Mouse (Mus musculus): ENCODE data around the gene Slc17a6. TPM values are rescaled to one million over a fixed set of nuclear protein-coding genes. Genes with fewer than 3 reads are reported as not detected.

Gene Slc17a6
- total RNA-seq (2021) = 10 to 100 TPM; 13.2 to 14.8 TPM

DNA sequence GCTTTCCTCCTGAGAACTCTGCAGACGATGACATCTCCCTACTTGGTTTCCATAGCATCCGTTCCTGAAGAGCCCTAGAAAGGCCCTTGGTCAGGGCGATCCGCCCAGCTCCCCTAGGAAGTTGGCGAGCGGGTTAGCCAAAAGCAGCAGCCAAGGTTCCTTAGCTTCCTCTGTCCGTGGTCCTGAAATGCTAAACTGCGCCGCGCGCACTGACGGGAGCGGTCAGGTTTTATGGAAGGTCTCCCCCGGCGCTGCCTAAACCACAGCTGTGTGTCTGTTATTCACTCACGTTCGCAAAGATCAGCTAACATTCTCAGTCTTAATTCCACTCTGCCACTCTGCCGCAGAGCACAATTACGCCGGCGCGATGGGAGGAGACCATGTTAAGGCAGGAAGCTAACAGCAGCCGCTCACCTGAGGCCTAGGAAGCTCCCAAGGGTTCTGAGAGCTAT is at the start of gene Slc17a6:
TSS of gene Slc17a6 (plus strand) at position 313 of the 452 bp plus-strand sequence.
- DNase-seq (ENCODE audit: extremely low spot score in 1 of 2, low spot score in 1 of 2) = peak; percentile 42 to 57

DNA sequence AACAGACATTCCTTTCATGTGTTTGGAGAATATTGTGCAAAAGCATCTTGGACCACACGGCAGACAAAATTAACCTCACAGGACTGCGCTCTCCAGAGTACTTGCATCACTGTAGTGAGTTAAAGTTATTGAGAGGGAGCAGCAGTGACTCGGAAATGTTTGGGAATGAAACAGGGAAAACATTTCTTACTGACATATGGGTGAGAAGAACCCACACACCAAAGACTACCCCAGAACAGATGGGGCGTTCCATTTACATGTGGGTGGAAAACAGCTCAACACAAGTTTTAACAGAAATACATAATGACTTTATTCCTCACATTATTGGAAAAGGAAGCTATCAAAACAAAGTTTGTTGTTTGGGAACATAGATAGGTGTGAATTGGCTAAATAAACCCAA is 21.8 kb upstream of the Slc17a6 start:
- peak in 1 of 2 experiments; percentile 7 for DNase-seq (ENCODE audit: extremely low spot score in 1 of 2, low spot score in 1 of 2)

DNA sequence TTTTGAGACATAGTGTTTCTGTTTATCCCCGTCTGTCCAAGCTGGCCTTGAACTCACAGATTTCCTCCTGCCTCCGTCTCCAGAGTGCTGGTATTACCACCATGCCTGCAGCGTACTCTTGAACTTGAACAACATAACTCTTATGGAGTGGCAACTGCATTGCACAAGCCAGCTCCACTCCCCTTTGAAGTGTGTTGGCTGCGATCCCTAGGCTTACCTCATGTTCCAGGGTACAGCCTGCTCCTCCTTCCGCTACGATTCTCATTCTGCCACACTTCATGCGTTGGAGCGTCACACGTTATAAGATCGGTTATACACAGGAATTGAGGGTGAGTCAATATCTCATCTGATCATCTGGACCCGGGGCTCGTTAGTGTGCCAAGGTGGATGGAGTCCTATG is 18.1 kb upstream of the Slc17a6 start:
- DNase-seq (ENCODE audit: extremely low spot score in 1 of 2, low spot score in 1 of 2) = no peak

DNA sequence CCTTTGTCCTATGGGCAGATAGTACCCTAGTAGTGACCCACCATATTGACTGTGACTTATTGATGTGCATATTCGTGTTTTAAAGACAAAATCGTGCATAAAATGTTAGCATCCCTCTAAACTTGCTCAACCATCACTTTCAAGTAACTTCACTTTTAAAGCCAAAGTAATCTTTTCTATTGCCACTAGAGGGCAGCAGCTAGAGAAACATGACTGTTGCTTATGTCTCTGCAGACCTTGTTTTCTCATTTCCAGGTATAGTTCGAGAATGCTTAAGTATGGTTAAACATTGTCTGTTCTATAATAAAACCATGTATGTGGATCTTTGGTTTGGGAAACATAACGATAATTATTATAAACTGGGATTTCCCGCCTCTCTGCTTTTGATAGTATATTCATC is 7.4 kb upstream of the Slc17a6 start:
- DNase-seq (ENCODE audit: extremely low spot score in 1 of 2, low spot score in 1 of 2) = no peak

DNA sequence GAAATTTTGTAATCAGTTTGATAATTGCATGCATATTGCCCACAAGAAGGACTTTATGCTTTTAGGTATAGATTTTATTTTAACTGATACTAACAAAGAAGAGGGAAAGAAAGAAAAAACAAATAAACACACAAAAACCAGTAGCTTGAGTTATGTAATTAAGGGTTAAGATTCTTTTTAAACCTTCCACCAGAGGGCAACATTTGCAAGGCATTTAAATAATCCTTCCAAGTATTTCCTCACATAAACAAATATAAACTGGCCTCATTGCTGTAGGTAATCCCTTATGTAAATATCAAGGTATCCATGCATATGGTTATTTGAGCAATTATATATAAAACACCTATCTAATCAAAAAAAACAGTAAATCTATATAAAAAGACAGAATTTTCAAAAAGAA is 3.9 kb upstream of the Slc17a6 start:
- DNase-seq (ENCODE audit: extremely low spot score in 1 of 2, low spot score in 1 of 2) = no peak

DNA sequence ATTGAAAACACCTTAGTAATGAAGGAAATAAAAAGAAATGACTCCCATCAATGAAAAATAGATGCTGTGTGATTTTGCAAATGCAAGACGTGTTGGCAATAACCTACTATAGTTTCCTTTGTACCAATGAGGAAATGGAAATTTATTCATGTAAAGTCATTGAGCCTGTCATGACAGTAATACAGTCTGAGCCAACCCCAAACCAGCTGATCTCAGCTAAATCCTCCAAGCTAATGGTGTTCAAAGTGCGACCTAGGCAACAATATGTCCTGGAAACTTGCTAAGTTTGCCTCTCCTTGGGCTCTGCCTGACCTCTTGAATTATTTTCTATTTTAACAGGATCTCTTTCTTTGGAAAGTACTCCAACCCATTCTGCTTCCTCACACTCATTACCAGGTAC is 3.4 kb upstream of the Slc17a6 start:
- DNase-seq (ENCODE audit: extremely low spot score in 1 of 2, low spot score in 1 of 2) = no peak

DNA sequence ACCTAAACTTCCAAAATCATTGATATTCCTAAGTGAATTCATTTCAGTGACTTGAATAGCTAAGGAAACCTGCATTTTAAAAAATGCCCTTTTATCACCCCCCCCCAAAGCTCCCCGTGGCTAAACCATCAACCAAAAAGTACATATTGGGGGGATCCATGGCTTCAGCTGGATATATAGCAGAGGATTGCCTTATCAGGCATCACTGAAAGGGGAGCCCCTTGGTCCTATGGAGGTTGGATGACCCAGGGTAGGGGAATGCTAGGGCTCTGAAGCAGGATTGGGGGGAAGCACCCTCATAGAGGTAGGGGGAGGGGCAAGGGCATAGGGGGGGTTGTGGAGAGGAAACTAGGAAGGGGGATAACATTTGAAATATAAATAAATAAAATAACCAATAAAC is 1.8 kb upstream of the Slc17a6 start:
- DNase-seq (ENCODE audit: extremely low spot score in 1 of 2, low spot score in 1 of 2) = no peak

DNA sequence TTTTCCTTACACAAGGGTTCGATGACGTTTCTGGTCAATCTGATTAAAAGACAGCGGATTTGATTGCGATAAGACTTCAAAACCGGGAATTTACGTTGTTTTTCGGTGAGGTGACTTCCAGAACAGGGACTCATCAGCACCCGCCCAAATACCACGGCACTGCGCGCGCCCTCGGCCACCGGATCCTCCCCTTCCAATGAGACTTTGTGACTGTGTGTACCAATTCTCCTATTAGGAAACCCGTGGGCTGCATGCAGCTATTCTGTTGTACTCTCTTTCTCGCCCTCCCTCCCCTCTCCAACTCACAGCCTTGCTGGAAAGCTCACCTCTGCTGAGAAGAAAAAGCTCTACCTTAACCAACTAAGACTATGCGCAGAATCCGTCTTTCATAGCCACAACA is 390 bp downstream of the Slc17a6 start:
- no peak for DNase-seq (ENCODE audit: extremely low spot score in 1 of 2, low spot score in 1 of 2)

DNA sequence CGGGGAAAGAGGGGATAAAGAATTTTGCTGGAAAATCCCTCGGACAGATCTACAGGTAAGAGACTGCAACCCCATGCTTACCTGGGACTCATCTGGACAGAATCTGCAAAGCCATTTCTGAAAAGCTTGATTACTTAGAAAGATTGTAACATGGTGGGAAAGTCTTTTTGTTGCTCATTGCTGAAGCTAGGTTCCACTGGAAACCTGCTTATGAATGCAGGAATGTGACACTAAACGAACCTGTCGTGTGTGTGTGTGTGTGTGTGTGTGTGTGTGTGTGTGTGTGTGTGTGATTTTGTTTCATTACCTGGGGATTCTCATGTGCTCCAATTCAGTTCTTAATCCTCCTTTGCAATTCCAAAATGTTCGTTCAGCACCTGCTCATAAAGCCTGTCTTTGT is 860 bp downstream of the Slc17a6 start:
- DNase-seq (ENCODE audit: extremely low spot score in 1 of 2, low spot score in 1 of 2) = no peak

DNA sequence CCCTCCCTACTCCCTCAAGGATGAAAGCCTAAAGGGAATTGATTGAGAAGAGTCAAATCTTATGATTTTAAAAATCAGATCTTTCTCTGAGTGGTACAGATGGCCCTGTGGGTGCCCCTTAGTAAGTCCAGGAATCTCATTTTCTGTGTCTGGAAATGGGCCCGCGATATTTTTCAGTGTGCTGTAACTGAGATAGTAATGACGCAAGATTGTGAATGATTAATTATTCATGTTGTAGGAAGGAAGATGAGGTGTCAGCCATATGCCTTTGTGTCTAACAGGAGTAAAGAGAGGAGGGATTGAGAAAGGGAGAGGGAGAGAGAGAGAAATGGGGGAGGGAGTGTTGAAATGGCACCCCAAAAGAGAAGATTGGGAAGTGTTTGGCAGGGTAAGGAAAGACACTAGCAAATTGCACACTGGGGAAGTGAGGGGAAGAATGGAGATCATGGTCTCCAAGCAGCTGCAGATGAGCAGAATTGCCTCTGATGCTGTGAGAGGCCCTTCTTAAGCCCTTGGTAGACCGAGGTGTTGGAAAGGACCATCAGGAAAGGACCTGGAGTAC is 2.6 kb downstream of the Slc17a6 start:
- DNase-seq (ENCODE audit: extremely low spot score in 1 of 2, low spot score in 1 of 2) = no peak

DNA sequence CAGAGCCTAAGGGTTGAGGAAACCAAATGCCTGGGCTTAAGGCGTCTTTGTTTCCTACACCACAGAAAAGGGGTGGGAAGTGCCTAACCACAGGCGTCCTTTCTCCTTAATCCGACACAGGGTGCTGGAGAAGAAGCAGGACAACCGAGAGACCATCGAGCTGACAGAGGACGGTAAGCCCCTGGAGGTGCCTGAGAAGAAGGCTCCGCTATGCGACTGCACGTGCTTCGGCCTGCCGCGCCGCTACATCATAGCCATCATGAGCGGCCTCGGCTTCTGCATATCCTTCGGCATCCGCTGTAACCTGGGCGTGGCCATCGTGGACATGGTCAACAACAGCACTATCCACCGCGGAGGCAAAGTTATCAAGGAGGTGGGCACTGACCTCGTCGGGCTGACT is 3.4 kb downstream of the Slc17a6 start:
- DNase-seq (ENCODE audit: extremely low spot score in 1 of 2, low spot score in 1 of 2) = no peak

DNA sequence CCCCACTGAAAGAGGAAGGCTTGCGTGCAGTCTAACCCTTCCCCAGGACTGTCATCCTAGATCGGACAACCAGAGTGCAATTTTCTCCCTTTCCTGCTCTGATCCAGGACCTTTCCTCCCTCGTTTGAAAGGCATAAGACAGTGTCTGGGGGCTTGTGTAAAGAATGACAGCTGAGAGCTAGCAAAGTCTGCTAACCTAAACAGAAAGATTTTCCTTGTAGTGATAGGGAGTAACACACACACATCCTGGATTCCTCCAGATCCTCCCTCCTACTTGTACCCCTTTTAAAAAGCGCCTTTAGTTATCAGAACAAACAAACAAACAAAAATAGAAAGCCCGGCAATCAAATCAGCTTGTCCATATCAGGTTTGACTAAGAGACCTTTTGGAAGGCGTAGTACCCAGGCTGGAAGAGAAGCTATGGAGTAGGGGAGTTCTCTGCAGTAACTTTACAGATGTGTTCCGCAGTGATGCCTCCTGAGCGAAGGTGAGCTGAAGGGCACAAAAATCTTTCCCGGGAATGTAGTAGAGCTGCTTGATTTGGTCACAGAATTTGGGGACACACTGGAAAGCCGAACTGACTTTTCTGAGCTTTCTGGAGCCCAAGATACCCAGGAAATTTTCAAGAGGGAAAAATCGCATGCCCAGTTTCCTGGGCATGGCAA is 3.9 kb downstream of the Slc17a6 start:
- DNase-seq (ENCODE audit: extremely low spot score in 1 of 2, low spot score in 1 of 2) = no peak

DNA sequence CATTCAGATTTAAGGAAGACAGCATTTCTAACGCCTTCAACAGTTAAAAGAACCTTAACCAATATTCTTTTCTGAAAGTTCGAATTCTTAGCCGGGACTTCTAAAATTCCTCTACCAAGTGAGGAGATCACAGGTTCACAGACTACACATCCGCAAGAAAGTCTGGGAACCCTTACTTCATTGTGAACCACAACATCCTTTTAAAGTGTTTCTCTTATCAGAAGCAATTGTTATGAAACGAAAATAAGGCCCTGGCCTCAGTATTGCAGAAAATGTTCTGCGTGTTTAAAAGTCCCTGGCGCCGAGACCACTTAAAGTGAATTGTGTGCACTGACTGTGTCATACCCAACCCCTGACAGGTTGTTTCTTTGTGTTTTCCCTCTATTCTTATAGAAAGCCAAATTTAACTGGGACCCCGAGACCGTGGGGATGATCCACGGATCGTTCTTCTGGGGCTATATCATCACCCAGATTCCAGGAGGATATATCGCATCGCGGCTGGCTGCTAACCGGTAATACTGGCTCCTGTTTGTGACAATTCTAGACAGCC is 4.7 kb downstream of the Slc17a6 start:
- no peak for DNase-seq (ENCODE audit: extremely low spot score in 1 of 2, low spot score in 1 of 2)

DNA sequence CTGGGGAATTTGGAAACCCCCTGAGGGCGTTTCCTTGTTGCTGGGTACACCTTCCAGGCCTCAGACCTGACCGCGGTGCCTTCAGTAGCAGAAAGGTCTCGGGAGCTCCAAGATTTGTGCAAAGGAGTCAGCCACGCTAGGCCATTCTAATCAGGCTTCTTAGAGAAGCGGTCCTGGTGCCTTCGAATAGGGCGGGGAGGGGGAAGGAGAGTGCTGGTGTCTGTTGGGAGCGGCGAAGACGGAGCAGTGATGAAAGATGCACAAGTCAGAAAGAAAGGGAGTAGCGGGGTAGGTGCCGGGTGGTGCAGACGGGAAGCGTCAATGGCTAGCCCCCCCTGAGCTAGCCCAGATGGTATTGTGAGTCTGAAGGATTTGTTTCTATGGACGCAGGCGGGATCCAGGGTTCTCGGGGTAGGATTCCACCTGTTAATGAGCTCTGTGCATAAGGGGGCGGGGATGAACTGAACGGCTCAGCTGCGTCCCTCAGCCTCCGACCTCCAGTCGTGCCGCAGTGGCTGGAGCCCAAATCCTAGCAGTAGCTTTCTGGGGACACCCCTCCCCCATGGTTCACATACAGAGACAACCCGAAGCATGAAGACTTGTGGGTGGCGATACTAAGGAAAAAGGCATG is 5.3 kb downstream of the Slc17a6 start:
- no peak for DNase-seq (ENCODE audit: extremely low spot score in 1 of 2, low spot score in 1 of 2)

DNA sequence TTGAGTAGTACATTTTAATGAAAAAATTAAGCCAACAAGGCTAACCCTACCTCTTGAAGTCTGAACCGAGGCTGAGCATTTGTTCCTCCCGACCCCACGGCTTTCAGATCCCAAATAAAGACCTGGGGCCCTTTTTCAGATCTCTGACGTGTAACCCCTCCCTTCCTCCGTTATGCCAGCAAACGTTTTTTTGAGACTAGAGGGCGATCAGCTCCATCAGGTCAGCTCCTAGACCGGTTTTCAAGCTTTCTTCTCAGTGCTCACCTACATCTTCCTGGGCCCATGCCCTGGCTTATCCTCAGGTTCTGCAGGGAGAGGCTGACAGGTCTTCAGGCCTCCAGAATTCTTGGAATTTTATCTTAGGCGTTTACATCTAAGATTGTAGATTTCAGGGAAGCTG is 5.9 kb downstream of the Slc17a6 start:
- DNase-seq (ENCODE audit: extremely low spot score in 1 of 2, low spot score in 1 of 2) = no peak

DNA sequence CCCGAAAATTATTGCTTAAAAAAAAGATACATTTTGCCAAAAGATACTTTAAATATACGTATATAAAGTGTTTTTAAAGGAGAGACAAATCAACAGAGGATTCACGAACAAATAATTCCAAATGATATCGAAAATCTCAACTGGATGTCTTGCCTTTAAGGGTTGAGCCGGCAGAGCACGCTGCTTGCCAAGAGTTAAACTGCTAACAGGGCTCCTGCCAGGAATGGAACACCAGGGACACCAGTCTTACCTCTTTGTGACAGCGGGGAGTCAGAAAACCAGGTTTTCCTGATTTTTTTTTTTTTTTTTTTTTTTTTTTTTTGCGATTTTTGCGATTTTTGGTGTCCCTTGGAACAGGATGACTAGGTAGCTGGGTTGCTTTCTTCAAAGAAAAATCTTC is 6.5 kb downstream of the Slc17a6 start:
- no peak for DNase-seq (ENCODE audit: extremely low spot score in 1 of 2, low spot score in 1 of 2)

DNA sequence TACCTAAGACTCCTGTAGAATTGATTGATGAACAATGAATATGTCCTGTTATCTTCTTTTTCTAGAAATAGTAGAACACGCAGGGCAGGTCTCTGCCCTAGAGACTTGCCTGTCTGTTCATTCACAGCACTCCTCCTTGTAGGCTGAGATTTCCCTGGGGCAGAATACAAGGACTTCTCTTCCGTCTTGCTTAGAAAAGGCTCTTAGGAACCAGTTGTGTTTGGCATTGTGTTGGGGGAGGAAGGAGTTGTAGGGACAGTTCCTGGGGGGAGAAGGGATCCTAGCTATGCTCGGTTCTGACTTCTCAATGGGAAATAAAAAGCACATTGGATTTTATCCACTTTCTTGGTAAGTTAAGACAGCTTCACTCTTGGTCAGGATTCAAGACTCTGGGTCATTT is 7.4 kb downstream of the Slc17a6 start:
- DNase-seq (ENCODE audit: extremely low spot score in 1 of 2, low spot score in 1 of 2) = no peak

DNA sequence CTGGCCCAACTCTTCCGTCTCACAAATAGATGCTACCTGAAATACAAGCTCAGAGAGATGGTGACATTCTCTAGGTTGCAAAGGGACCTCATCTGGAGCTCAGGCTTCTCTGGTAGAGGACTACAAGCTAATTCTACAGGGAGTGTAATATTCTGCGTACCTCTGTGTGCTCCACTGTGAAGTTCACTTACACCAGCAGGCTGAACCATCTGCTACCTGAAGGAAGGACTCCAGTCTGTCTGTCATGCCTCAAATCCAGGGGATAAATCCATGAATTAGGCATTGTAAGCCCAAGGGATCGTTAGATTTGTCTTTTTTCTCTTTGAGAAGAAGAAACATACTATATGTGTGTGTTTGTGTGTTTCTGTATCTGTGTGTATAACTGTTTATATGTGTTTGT is 9.4 kb downstream of the Slc17a6 start:
- no peak for DNase-seq (ENCODE audit: extremely low spot score in 1 of 2, low spot score in 1 of 2)

DNA sequence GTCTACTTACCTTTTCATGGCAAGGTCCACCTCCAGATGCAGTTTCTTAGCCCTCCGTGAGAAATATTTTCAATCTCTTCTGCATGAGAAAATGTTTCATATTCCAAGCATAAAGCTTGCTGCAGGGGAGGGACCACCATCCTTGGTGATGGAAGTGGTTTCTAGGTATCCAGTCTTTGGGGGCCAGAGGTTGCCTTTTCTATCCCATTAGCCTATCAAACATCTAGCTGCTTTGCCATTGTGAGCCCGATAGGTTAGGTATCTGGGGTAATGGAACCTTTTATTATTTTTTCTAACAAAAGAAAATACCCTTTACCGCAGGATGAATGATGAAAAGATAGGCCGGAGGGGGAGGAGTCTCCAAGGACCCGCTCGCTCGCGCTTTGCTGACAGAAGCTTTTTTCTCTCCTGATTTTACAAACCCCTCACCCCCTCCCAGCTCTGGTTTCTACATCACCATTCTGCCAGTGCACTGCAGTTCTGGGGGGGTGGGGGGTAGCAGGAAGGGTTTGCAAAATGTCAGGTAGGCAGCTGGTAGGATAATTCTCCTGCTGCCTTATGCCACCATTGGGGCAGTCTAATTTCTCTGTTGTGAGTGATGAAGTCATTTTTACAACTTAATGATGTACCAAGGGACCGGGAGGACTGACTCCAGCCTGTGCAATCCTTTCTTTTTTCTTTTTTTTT is 10.9 kb downstream of the Slc17a6 start:
- DNase-seq (ENCODE audit: extremely low spot score in 1 of 2, low spot score in 1 of 2) = no peak

DNA sequence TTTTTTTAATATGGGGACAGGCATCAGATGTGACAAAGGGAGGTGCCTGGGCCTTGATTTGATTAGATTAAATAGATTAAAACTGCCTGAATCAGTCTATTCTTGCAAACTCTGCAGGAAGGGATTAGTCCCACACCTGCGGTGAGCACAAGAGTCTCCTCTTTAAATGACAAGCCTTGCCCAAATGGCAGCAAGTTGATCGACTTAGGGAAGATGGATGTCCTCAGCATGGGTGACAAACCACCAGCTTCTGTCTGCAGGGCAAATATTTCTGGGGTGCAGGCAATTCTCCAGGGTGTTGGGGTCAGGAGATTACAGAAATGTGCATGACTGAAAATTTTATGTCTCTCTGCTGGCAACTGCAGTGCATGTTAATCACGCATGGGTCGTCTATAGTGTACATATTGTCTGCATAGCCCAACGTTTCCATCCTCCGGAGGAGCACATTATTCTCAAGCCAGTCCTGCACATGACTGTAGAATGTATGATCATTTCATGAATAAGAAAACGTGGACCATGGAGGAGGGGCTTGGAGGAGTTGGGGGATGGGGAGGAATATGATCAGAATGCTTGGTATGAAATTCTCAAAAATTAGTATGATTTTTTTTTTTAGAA is 11.5 kb downstream of the Slc17a6 start:
- no peak for DNase-seq (ENCODE audit: extremely low spot score in 1 of 2, low spot score in 1 of 2)

DNA sequence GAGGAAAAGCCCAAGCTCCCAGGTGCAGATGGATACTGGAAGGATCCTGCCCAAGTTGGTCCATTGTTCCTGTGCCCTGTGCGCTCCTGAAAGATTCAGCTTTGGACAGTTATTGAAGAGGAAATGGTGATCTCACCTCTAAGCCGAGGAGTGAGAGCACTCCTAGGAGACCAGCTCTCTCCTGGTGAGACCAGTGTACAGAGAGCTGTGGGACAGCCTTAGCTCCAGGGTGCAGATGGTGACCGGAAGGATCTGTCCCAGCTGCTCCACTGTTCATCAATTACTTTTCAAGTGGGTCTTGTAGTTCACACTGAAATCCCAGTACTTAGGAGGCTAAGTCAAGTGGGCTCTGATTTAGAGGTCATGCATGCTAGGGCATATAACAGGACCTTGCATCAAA is 35.3 kb downstream of the Slc17a6 start:
- no peak for DNase-seq (ENCODE audit: extremely low spot score in 1 of 2, low spot score in 1 of 2)

Measured in layer of hippocampus, postnatal 25 days (tissue).